Mouse (Mus musculus): Measurements from ENCODE around the gene Wdr45b. TPM values are rescaled to one million over a fixed set of nuclear protein-coding genes. Genes with fewer than 3 reads are reported as not detected.
"Not testable (repeated sequence)": the region's sequence is repeated elsewhere in the genome, so short reads cannot be mapped to it uniquely, and the experiment has no call there.

Gene Wdr45b
- total and polyA plus RNA-seq, 3 experiments: 27.0 to 53.0 (median 43.3) TPM

DNA sequence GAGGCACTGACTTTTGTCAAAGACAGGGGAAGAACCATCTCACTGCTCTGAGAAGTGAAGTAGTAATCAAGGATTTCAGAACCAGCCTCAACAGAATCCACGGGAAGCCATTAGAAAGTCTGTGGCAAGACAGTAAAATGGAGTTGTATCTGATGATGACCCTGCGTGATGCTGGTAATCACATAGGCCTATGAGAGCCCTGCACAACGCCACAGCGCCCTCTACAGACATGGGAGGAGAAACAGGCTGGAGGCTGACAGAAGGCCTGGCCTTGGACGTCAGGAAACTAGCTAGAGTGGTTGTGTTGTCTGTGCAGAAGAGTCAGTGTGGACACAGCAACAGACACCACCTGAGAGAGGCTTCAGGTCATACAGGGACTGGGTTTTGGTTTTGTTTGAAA is 8.0 kb upstream of the Wdr45b start (continued):
- TF ChIP-seq TBP (conservative IDR thresholded peaks at IDR 0.05; ENCODE audit: low read depth, low read length) (no peak), E2F4 (IDR thresholded peaks at IDR 0.05; ENCODE audit: insufficient replicate concordance, low read depth, low read length) (no peak), POLR2A (IDR thresholded peaks at IDR 0.05; ENCODE audit: low read depth, low read length) (no peak), ZMIZ1 (IDR thresholded peaks at IDR 0.05; ENCODE audit: low read depth, low read length) (no peak), MEF2A (IDR thresholded peaks at IDR 0.05; ENCODE audit: borderline replicate concordance, low read depth, low read length) (no peak), USF1 (IDR thresholded peaks at IDR 0.05; ENCODE audit: low read depth, low read length) (no peak)

DNA sequence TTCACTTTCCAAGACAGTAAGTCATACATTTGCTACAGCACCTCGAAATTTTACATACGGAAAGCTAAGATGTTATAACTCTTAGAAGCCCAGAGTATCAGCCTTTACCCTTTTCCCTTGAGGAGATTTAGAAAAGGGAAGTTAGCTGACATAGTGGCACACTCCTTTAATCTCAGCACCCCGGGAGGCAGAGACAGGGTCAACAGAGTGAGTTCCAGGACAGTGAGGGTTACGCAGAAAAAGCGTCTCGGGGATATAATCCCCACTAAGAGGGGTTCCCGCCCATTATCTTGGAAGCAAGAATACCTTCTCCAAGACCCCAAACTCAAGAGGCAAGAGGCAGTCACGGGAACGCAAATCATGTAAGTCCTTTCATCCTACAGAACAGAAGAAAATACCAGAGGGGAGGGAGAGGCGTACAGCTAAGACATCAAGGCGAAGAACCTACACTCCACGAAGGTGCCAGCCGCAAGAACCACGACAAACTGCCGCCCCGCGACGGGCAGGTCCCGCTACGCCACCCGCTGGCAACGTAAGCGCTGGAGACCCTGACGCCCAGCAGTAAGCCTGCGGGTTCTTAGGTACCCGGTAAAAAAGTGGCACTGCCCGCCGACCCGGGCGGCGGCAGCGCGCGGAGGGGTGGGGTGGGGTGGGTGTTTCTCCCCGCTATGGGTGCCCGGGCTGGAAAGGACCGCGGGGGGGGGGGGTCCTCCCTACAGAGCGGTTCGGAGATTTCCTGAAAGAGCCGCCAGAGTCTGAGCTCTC is 737 bp downstream of the Wdr45b start:
- Histone ChIP-seq H3K27ac (ENCODE audit: insufficient read depth, low read depth) (peak overlapping the region; percentile 19; the same call in 1 of the 2 replicates), H3K4me3 (replicated peaks in 1 of 3; ENCODE audit: low read depth in 2 of 3, low read length in 2 of 3, poor library complexity in 1 of 3) (peak overlapping the region; percentile 78 to 89 (median 82)), H3K27me3 (replicated peaks) (no peaks in the 10 kb centered on the region), H3K4me2 (ENCODE audit: insufficient read depth, low read depth, poor library complexity, severe bottlenecking) (peak overlapping the region; percentile 59), H3K4me1 (ENCODE audit: control insufficient read depth in 1 of 2, insufficient read depth in 2 of 2) (peaks cover 10 to 41% of the 10 kb centered on the region in 2 experiments), H3K9me3 (replicated peaks; ENCODE audit: low read length) (no peaks in the 10 kb centered on the region), H3K36me3 (replicated peaks in 1 of 2; ENCODE audit: control insufficient read depth in 1 of 2, insufficient read depth in 1 of 2, low read length in 1 of 2) (peaks cover 10 to 35% of the 10 kb centered on the region in 2 experiments), H3K79me2 (replicated peaks; ENCODE audit: control insufficient read depth, extremely low read depth, insufficient read depth, poor library complexity, severe bottlenecking) (peaks cover 49% of the 10 kb centered on the region), H3K9ac (ENCODE audit: insufficient read depth, low read depth) (peak overlapping the region; percentile 81)
- peak; percentile 22 for DNase-seq (ENCODE audit: extremely low read depth)
- in situ Hi-C loops (cut with MboI; ENCODE audit: low pct_ligation_motif_present, low pct_unique_long_range_greater_than_20kb, low sequenced_read_pairs): no loop called here
- TF ChIP-seq CTCF (conservative IDR thresholded peaks at IDR 0.05 in 1 of 2, IDR thresholded peaks at IDR 0.05 in 1 of 2; ENCODE audit: low read depth in 2 of 2, low read length in 2 of 2) (peak in 1 of 2 experiments; percentile 46; a peak in 2 of 4 replicates), NELFE (IDR thresholded peaks at IDR 0.05; ENCODE audit: low read depth, low read length) (no peak)
- dilution Hi-C loops (cut with MboI; ENCODE audit: extremely low pct_ligation_motif_present, extremely low pct_unique_long_range_greater_than_20kb, low sequenced_read_pairs): no loop called here

DNA sequence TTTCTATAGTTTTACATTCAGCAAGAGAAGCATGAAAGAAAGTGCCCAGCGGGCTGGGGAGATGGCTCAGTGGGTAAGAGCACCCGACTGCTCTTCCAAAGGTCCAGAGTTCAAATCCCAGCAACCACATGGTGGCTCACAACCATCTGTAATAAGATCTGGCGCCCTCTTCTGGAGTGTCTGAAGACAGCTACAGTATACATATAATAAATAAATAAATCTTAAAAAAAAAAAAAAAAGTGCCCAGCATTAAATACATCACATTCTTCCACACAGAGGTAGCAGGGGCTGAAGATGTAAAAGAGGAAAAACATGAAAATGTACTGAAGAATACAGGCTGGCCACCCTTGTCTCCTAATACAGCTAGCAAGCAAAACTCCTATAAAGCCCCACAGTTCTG is 5.5 kb downstream of the Wdr45b start:
- DNase-seq (ENCODE audit: extremely low read depth); H3K9me3 ChIP-seq (replicated peaks; ENCODE audit: low read length); dilution Hi-C loops (cut with MboI; ENCODE audit: extremely low pct_ligation_motif_present, extremely low pct_unique_long_range_greater_than_20kb, low sequenced_read_pairs); in situ Hi-C loops (cut with MboI; ENCODE audit: low pct_ligation_motif_present, low pct_unique_long_range_greater_than_20kb, low sequenced_read_pairs); H3K4me3 ChIP-seq (replicated peaks in 1 of 3; ENCODE audit: low read depth in 2 of 3, low read length in 2 of 3, poor library complexity in 1 of 3); H3K27ac ChIP-seq (ENCODE audit: insufficient read depth, low read depth); H3K27me3 ChIP-seq (replicated peaks); H3K4me2 ChIP-seq (ENCODE audit: insufficient read depth, low read depth, poor library complexity, severe bottlenecking); H3K9ac ChIP-seq (ENCODE audit: insufficient read depth, low read depth): not testable (repeated sequence)
- Histone ChIP-seq H3K36me3 (replicated peaks in 1 of 2; ENCODE audit: control insufficient read depth in 1 of 2, insufficient read depth in 1 of 2, low read length in 1 of 2) (peaks cover 36 to 73% of the 10 kb centered on the region in 2 experiments), H3K79me2 (replicated peaks; ENCODE audit: control insufficient read depth, extremely low read depth, insufficient read depth, poor library complexity, severe bottlenecking) (peaks cover 54% of the 10 kb centered on the region), H3K4me1 (ENCODE audit: control insufficient read depth in 1 of 2, insufficient read depth in 2 of 2) (peaks cover 6 to 30% of the 10 kb centered on the region in 2 experiments)
- peak in 1 of 2 experiments; percentile 39; a peak in 2 of 4 replicates for TF ChIP-seq CTCF (conservative IDR thresholded peaks at IDR 0.05 in 1 of 2, IDR thresholded peaks at IDR 0.05 in 1 of 2; ENCODE audit: low read depth in 2 of 2, low read length in 2 of 2)
- TF ChIP-seq ZNF384 (IDR thresholded peaks at IDR 0.05; ENCODE audit: low read depth, low read length): peak; percentile 67

DNA sequence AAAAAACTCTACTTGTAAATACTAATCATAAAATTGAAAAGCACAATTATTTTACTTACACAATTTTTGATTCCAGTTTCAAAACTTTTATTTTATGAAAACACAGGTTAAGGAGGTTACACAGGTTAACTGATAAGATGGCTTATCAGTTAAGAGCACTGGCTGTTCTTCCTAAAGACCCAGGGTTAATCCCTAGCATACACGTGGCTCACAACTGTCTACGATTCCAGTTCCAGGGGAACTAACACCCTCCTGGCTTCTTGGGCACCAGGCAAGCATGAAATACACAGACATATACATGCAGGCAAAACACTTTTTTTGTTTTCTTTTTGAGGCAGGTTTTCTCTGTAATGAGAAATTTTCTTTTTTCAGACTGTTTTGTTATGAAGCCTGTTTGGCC is 6.1 kb downstream of the Wdr45b start:
- Histone ChIP-seq H3K4me1 (ENCODE audit: control insufficient read depth in 1 of 2, insufficient read depth in 2 of 2) (peaks cover 6 to 32% of the 10 kb centered on the region in 2 experiments), H3K27me3 (replicated peaks) (no peaks in the 10 kb centered on the region), H3K36me3 (replicated peaks in 1 of 2; ENCODE audit: control insufficient read depth in 1 of 2, insufficient read depth in 1 of 2, low read length in 1 of 2) (peaks cover 36 to 79% of the 10 kb centered on the region in 2 experiments), H3K9me3 (replicated peaks; ENCODE audit: low read length) (no peaks in the 10 kb centered on the region), H3K4me2 (ENCODE audit: insufficient read depth, low read depth, poor library complexity, severe bottlenecking) (no peak overlapping the region), H3K9ac (ENCODE audit: insufficient read depth, low read depth) (no peak overlapping the region), H3K79me2 (replicated peaks; ENCODE audit: control insufficient read depth, extremely low read depth, insufficient read depth, poor library complexity, severe bottlenecking) (peaks cover 48% of the 10 kb centered on the region), H3K27ac (ENCODE audit: insufficient read depth, low read depth) (no peak overlapping the region), H3K4me3 (replicated peaks in 1 of 3; ENCODE audit: low read depth in 2 of 3, low read length in 2 of 3, poor library complexity in 1 of 3) (no peak overlapping the region)
- in situ Hi-C loops (cut with MboI; ENCODE audit: low pct_ligation_motif_present, low pct_unique_long_range_greater_than_20kb, low sequenced_read_pairs): no loop called here
- TF ChIP-seq ZNF384 (IDR thresholded peaks at IDR 0.05; ENCODE audit: low read depth, low read length): no peak
- no peak for TF ChIP-seq IRF4 (IDR thresholded peaks at IDR 0.05; ENCODE audit: low read depth, low read length)
- no peak for TF ChIP-seq NRF1 (IDR thresholded peaks at IDR 0.05; ENCODE audit: low read depth, low read length)
- no peak for TF ChIP-seq HCFC1 (IDR thresholded peaks at IDR 0.05; ENCODE audit: low read depth, low read length)
- TF ChIP-seq NELFE (IDR thresholded peaks at IDR 0.05; ENCODE audit: low read depth, low read length): no peak
- TF ChIP-seq SIN3A (IDR thresholded peaks at IDR 0.05; ENCODE audit: low read length): no peak
- TF ChIP-seq TBP (conservative IDR thresholded peaks at IDR 0.05; ENCODE audit: low read depth, low read length): no peak
- TF ChIP-seq POLR2AphosphoS2 (IDR thresholded peaks at IDR 0.05; ENCODE audit: low read depth, low read length): no peak
- no peak for TF ChIP-seq JUN (IDR thresholded peaks at IDR 0.05; ENCODE audit: insufficient read depth, low read depth, low read length)
- no peak for TF ChIP-seq ZMIZ1 (IDR thresholded peaks at IDR 0.05; ENCODE audit: low read depth, low read length)
- DNase-seq (ENCODE audit: extremely low read depth): no peak
- dilution Hi-C loops (cut with MboI; ENCODE audit: extremely low pct_ligation_motif_present, extremely low pct_unique_long_range_greater_than_20kb, low sequenced_read_pairs): no loop called here

Measured in CH12.LX (cell line).